Mouse (Mus musculus) brain, embryonic 14.5 days (tissue): ENCODE data around the gene Shb.

Source experiments
- CTCF ChIP-seq: fragments of 200-500 bp; IDR thresholded peaks from 2 replicates; pipeline ENCODE4 v1.5.1; 2012; ENCODE audit warnings: inconsistent platforms, mild to moderate bottlenecking, moderate library complexity, borderline replicate concordance; ENCODE audit not compliant: insufficient read depth, insufficient read length; ENCODE audit errors: extremely low read depth
- POLR2A ChIP-seq: fragments of 200-500 bp; IDR thresholded peaks from 2 replicates; pipeline ENCODE4 v1.6.1; 2012; ENCODE audit warnings: mild to moderate bottlenecking, inconsistent platforms, borderline replicate concordance; ENCODE audit not compliant: poor library complexity, insufficient read depth, insufficient read length, severe bottlenecking; ENCODE audit errors: extremely low read depth

- TF ChIP-seq CTCF (no peak), POLR2A (no peak)
These were observed 18.9 kb downstream of the Shb start for GRCm38 (mm10) chr4:45513340-45513739.
